Mouse (Mus musculus): ENCODE measurements around the gene Gm39115. TPM values are rescaled to one million over a fixed set of nuclear protein-coding genes. Genes with fewer than 3 reads are reported as not detected.

Gm39115 gene
- not detected in 2 replicates for polyA plus RNA-seq (2012; rRNA removed)

GRCm38 (mm10) chr7:142135934-142136333, at the start of gene Gm39115:
Gm39115 (minus strand) TSS chr7:142136034.

GRCm38 (mm10) chr7:142175905-142176304, 40.1 kb upstream of the Gm39115 start, which contains the start of gene Krtap5-2:
Krtap5-2 (minus strand) TSS chr7:142176005.

GRCm38 (mm10) chr7:142165639-142166038, 29.8 kb upstream of the Gm39115 start, which contains the start of gene Gm4553:
Gm4553 (minus strand) TSS chr7:142165739.

GRCm38 (mm10) chr7:142157013-142157412, 21.2 kb upstream of the Gm39115 start, which contains the start of gene Gm29735:
Gm29735 (minus strand) TSS chr7:142157113.

GRCm38 (mm10) chr7:142144507-142144906, 8.7 kb upstream of the Gm39115 start, which contains the start of gene Gm45337:
Gm45337 (minus strand) TSS chr7:142144607.

GRCm38 (mm10) chr7:142120629-142121028, 15.2 kb downstream of the Gm39115 start, which contains the start of gene Gm45618:
Gm45618 (minus strand) TSS chr7:142120729.

GRCm38 (mm10) chr7:142095183-142095931, 40.5 kb downstream of the Gm39115 start, which contains the start of gene Dusp8:
Dusp8 (minus strand) TSS chr7:142095843.

Other genes with a start within 250 kb of the Gm39115 start
- gene Tollip, start 217.5 kb downstream of the Gm39115 start, polyA plus RNA-seq (2012; rRNA removed): 29.8 and 46.7 TPM in 2 replicates
- 58.5 and 70.7 TPM in 2 replicates for gene Brsk2, start 186.3 kb downstream of the Gm39115 start, polyA plus RNA-seq (2012; rRNA removed)
- gene Mob2, start 75.0 kb downstream of the Gm39115 start, polyA plus RNA-seq (2012; rRNA removed): 42.3 and 43.3 TPM in 2 replicates
- 17.3 and 17.4 TPM in 2 replicates for gene Dusp8, start 40.2 kb downstream of the Gm39115 start, polyA plus RNA-seq (2012; rRNA removed)
- not detected in 2 replicates for gene Gm45618, start 15.3 kb downstream of the Gm39115 start, polyA plus RNA-seq (2012; rRNA removed)
- not detected in 2 replicates for gene Gm45337, start 8.6 kb upstream of the Gm39115 start, polyA plus RNA-seq (2012; rRNA removed)
- not detected in 2 replicates for gene Gm29735, start 21.1 kb upstream of the Gm39115 start, polyA plus RNA-seq (2012; rRNA removed)
- not detected in 2 replicates for gene Gm4553, start 29.7 kb upstream of the Gm39115 start, polyA plus RNA-seq (2012; rRNA removed)
- gene Krtap5-2, start 40.0 kb upstream of the Gm39115 start, polyA plus RNA-seq (2012; rRNA removed): not detected in 2 replicates
- gene Gm10153, start 54.4 kb upstream of the Gm39115 start, polyA plus RNA-seq (2012; rRNA removed): not detected in 2 replicates
- gene Krtap5-3, start 65.3 kb upstream of the Gm39115 start, polyA plus RNA-seq (2012; rRNA removed): not detected in 2 replicates
- not detected in 2 replicates for gene Gm7579, start 75.8 kb upstream of the Gm39115 start, polyA plus RNA-seq (2012; rRNA removed)
- not detected in 2 replicates for gene Krtap5-5, start 93.9 kb upstream of the Gm39115 start, polyA plus RNA-seq (2012; rRNA removed)
- gene Gm40460, start 105.0 kb upstream of the Gm39115 start, polyA plus RNA-seq (2012; rRNA removed): not detected in 2 replicates
- not detected in 2 replicates for gene Gm2431, start 122.3 kb upstream of the Gm39115 start, polyA plus RNA-seq (2012; rRNA removed)
- not detected in 2 replicates for gene Gm4559, start 138.3 kb upstream of the Gm39115 start, polyA plus RNA-seq (2012; rRNA removed)
- gene Krtap5-1, start 161.1 kb upstream of the Gm39115 start, polyA plus RNA-seq (2012; rRNA removed): not detected in 2 replicates
- gene Krtap5-4, start 167.5 kb upstream of the Gm39115 start, polyA plus RNA-seq (2012; rRNA removed): not detected in 2 replicates
- 0.32 and 0.62 TPM in 2 replicates for gene Ifitm10, start 237.7 kb upstream of the Gm39115 start, polyA plus RNA-seq (2012; rRNA removed)
- gene Gm49369, start 246.6 kb upstream of the Gm39115 start, polyA plus RNA-seq (2012; rRNA removed): 42.8 TPM in 1 of 2 replicates, not detected in the other

Measured in central nervous system, embryonic 11.5 days (tissue).